In genomic region chr7:139972923-139973331, GRCm38 (mm10) we compare ENCODE assay signal across 21 mouse cellular contexts. TPM values are rescaled to one million over a fixed set of nuclear protein-coding genes. Genes with fewer than 3 reads are reported as not detected.
A peak's percentile ranks its signal among the peaks of the same experiment; 100 is the strongest.
DNase-seq lines count a peak whose midpoint lies in the region; ATAC-seq and TF ChIP-seq lines count a peak whose summit lies in the region.
"Had no signal": no experiment of that assay in that cellular context is flagged by ENCODE, and none has a peak within 500 bp of the region (broad histone marks: within the 10 kb centered on the region; RNA-seq: fewer than 3 reads in every experiment).

No protein-coding gene starts in this region.

- no peak for TF ChIP-seq EP300 in liver, postnatal 0 days (IDR thresholded peaks at IDR 0.05; ENCODE audit: low read depth)

- no peak overlapping the region for H3K9ac ChIP-seq in liver, postnatal 0 days (replicated peaks)
- no peak overlapping the region for H3K9ac ChIP-seq in liver, embryonic 11.5 days (ENCODE audit: low read depth, low read length)
- H3K9ac ChIP-seq: hindbrain, embryonic 13.5 days; midbrain, embryonic 13.5 days; stomach, embryonic 15.5 days had no signal

- peak overlapping the region; percentile 84; the same call in 1 of the 2 replicates for H3K27ac ChIP-seq in liver, postnatal 0 days (ENCODE audit: low read depth)
- no peak overlapping the region for H3K27ac ChIP-seq in liver, embryonic 11.5 days (ENCODE audit: low read depth, low read length)
- H3K27ac ChIP-seq in heart, embryonic 10.5 days: no peak overlapping the region
- H3K27ac ChIP-seq: forebrain, embryonic 10.5 days; hindbrain, embryonic 13.5 days; midbrain, embryonic 13.5 days; stomach, embryonic 15.5 days had no signal

- H3K9me3 ChIP-seq in liver, postnatal 0 days (ENCODE audit: low read length): no peaks in the 10 kb centered on the region
- H3K9me3 ChIP-seq in liver, embryonic 11.5 days (ENCODE audit: control insufficient read depth, low read length): no peaks in the 10 kb centered on the region
- H3K9me3 ChIP-seq in heart, embryonic 10.5 days: no peaks in the 10 kb centered on the region
- H3K9me3 ChIP-seq: forebrain, embryonic 10.5 days; hindbrain, embryonic 13.5 days; midbrain, embryonic 13.5 days; stomach, embryonic 15.5 days had no signal

- no peak for TF ChIP-seq CTCF in liver, postnatal 0 days (IDR thresholded peaks at IDR 0.05; ENCODE audit: low read depth)

- peak; percentile 23; the same call in 1 of the 2 replicates for ATAC-seq in liver, postnatal 0 days
- ATAC-seq in liver, embryonic 11.5 days (replicated peaks; ENCODE audit: low FRiP score): no peak
- ATAC-seq in granulocyte monocyte progenitor cell, adult 5-6 weeks (replicated peaks; ENCODE audit: poor library complexity, severe bottlenecking): peak; percentile 22
- ATAC-seq in inflammation-experienced regulatory T-cells, adult 6 months: no peak
- ATAC-seq: lung, postnatal 0 days; midbrain, embryonic 13.5 days had no signal

- H3K4me1 ChIP-seq in liver, postnatal 0 days (ENCODE audit: insufficient read depth): no peaks in the 10 kb centered on the region
- H3K4me1 ChIP-seq in liver, embryonic 11.5 days (replicated peaks; ENCODE audit: control insufficient read depth, insufficient read depth, low read length): no peaks in the 10 kb centered on the region
- H3K4me1 ChIP-seq in heart, embryonic 10.5 days: 0 out of 2 replicates have a peak, but pooled peaks cover 2% of the 10 kb centered on the region
- H3K4me1 ChIP-seq: stomach, embryonic 15.5 days had no signal

- no peak overlapping the region for H3K4me2 ChIP-seq in liver, postnatal 0 days (ENCODE audit: low read depth, low read length)
- no peak overlapping the region for H3K4me2 ChIP-seq in liver, embryonic 11.5 days
- H3K4me2 ChIP-seq: hindbrain, embryonic 13.5 days; midbrain, embryonic 13.5 days; stomach, embryonic 15.5 days had no signal

- no peak overlapping the region for H3K4me3 ChIP-seq in liver, postnatal 0 days (ENCODE audit: low read depth, low read length)
- no peak overlapping the region for H3K4me3 ChIP-seq in liver, embryonic 11.5 days (ENCODE audit: low read depth, low read length)
- no peak overlapping the region for H3K4me3 ChIP-seq in heart, embryonic 10.5 days
- H3K4me3 ChIP-seq: forebrain, embryonic 10.5 days; hindbrain, embryonic 13.5 days; midbrain, embryonic 13.5 days; stomach, embryonic 15.5 days had no signal

- H3K36me3 ChIP-seq in liver, postnatal 0 days (replicated peaks; ENCODE audit: insufficient read depth, low read length): no peaks in the 10 kb centered on the region
- no peaks in the 10 kb centered on the region for H3K36me3 ChIP-seq in liver, embryonic 11.5 days (ENCODE audit: control insufficient read depth, insufficient read depth, low read length)
- no peaks in the 10 kb centered on the region for H3K36me3 ChIP-seq in heart, embryonic 10.5 days
- H3K36me3 ChIP-seq: forebrain, embryonic 10.5 days; hindbrain, embryonic 13.5 days; midbrain, embryonic 13.5 days; stomach, embryonic 15.5 days had no signal

- 0 out of 2 replicates have a peak, but pooled peaks cover 2% of the 10 kb centered on the region for H3K27me3 ChIP-seq in liver, postnatal 0 days (ENCODE audit: insufficient read depth, low read length)
- peaks cover 3% of the 10 kb centered on the region; the same call in 1 of the 2 replicates for H3K27me3 ChIP-seq in liver, embryonic 11.5 days (replicated peaks; ENCODE audit: control insufficient read depth, insufficient read depth, low read length)
- H3K27me3 ChIP-seq in heart, embryonic 10.5 days (ENCODE audit: insufficient read depth, poor library complexity, severe bottlenecking): peaks cover 91% of the 10 kb centered on the region
- H3K27me3 ChIP-seq: stomach, embryonic 15.5 days had no signal

- DNase-seq in liver, postnatal 0 days: no peak
- no peak for DNase-seq in liver, embryonic 11.5 days (ENCODE audit: low spot score)
- peak; percentile 64 for DNase-seq in NIH3T3 (ENCODE audit: low read depth)
- no peak for DNase-seq in ovary, postnatal 10 days (ENCODE audit: low spot score)
- no peak for DNase-seq in heart, embryonic 10.5 days (ENCODE audit: low spot score)
- DNase-seq in kidney, postnatal 36 days: no peak
- DNase-seq: cerebellum, adult 9-11 months; gastrocnemius, postnatal 36 days; kidney, adult 18-20 months; thymus, postnatal 4 days had no signal

RNA-seq across cellular contexts. Expression of gene 6430531B16Rik, which starts 5.6 kb away (rescaled TPM):
- not detected in 2 replicates for polyA plus RNA-seq in liver, postnatal 0 days (2015; fragmentation: Nextera tagmentation; extraction: Ambion mirVana)
- polyA plus RNA-seq in liver, embryonic 11.5 days (2014; fragmentation: Nextera tagmentation; extraction: Ambion mirVana): not detected in 2 replicates
- total RNA-seq in granulocyte monocyte progenitor cell, adult 5-6 weeks (2014; fragmentation: Nextera tagmentation): 0.62 TPM in 1 of 2 replicates, not detected in the other
- total RNA-seq in granulocyte monocyte progenitor cell, adult 5-6 weeks (2017): 0.52 TPM in 1 of 2 replicates, not detected in the other
- polyA plus RNA-seq in inflammation-experienced regulatory T-cells, adult 6 months (2017; shearing (Covaris generic)): 1 to 10 TPM in 2 of 3 experiments, under 1 TPM in 1; 0.66 to 1.5 (median 1.0) TPM
- 0.33 TPM in 1 of 2 replicates, not detected in the other for polyA plus RNA-seq in heart, embryonic 10.5 days (2016; fragmentation: Nextera tagmentation; extraction: Ambion mirVana)
- total RNA-seq: gastrocnemius, postnatal 36 days; liver, adult 2 months had no signal

RNA-seq across cellular contexts. Expression of gene Adam8, which starts 19.4 kb away (rescaled TPM):
- polyA plus RNA-seq in liver, postnatal 0 days (2015; fragmentation: Nextera tagmentation; extraction: Ambion mirVana): 1.2 and 1.8 TPM in 2 replicates
- 1.1 and 1.4 TPM in 2 replicates for polyA plus RNA-seq in liver, embryonic 11.5 days (2014; fragmentation: Nextera tagmentation; extraction: Ambion mirVana)
- total RNA-seq in granulocyte monocyte progenitor cell, adult 5-6 weeks (2014; fragmentation: Nextera tagmentation): 0.38 TPM in 1 of 2 replicates, not detected in the other
- total RNA-seq in granulocyte monocyte progenitor cell, adult 5-6 weeks (2017): 0.99 and 1.3 TPM in 2 replicates
- 10 to 100 TPM in 2 of 3 experiments, 1 to 10 TPM in 1; 8.8 to 59.4 (median 13.1) TPM for polyA plus RNA-seq in inflammation-experienced regulatory T-cells, adult 6 months (2017; shearing (Covaris generic))
- 0.57 and 1.3 TPM in 2 replicates for polyA plus RNA-seq in heart, embryonic 10.5 days (2016; fragmentation: Nextera tagmentation; extraction: Ambion mirVana)

RNA-seq across cellular contexts. Expression of gene Utf1, which starts 29.3 kb away (rescaled TPM):
- polyA plus RNA-seq in liver, postnatal 0 days (2015; fragmentation: Nextera tagmentation; extraction: Ambion mirVana): not detected in 2 replicates
- not detected in 2 replicates for polyA plus RNA-seq in liver, embryonic 11.5 days (2014; fragmentation: Nextera tagmentation; extraction: Ambion mirVana)
- total RNA-seq in granulocyte monocyte progenitor cell, adult 5-6 weeks (2014; fragmentation: Nextera tagmentation): not detected in 2 replicates
- not detected in 2 replicates for total RNA-seq in granulocyte monocyte progenitor cell, adult 5-6 weeks (2017)
- 1 to 10 TPM; 3.3 to 5.0 (median 3.6) TPM for polyA plus RNA-seq in inflammation-experienced regulatory T-cells, adult 6 months (2017; shearing (Covaris generic))
- 0.14 TPM in 1 of 2 replicates, not detected in the other for polyA plus RNA-seq in heart, embryonic 10.5 days (2016; fragmentation: Nextera tagmentation; extraction: Ambion mirVana)
- total RNA-seq: gastrocnemius, postnatal 36 days; layer of hippocampus, adult 18-20 months; left cerebral cortex, postnatal 14 days; liver, adult 2 months had no signal
- polyA plus RNA-seq: embryonic facial prominence, embryonic 11.5 days; forebrain, embryonic 10.5 days; hindbrain, embryonic 13.5 days; liver, adult 2 months; lung, postnatal 0 days; midbrain, embryonic 13.5 days had no signal

Comparison
In these comparisons a context has a peak if more than half of its experiments do, and no peak if none do; other contexts are left out.
1. ATAC-seq: peak in liver, postnatal 0 days (single experiment) and granulocyte monocyte progenitor cell, adult 5-6 weeks (single experiment); none in liver, embryonic 11.5 days (single experiment) and inflammation-experienced regulatory T-cells, adult 6 months (single experiment).